Mouse (Mus musculus): Measurements from ENCODE around the gene D430042O09Rik.

D430042O09Rik gene

GRCm38 (mm10) chr7:125883232-125883631, 175.5 kb downstream of the D430042O09Rik start:
- no peak for DNase-seq

- DNase-seq: no peak
Measured at GRCm38 (mm10) chr7:125886116-125886680, 178.5 kb downstream of the D430042O09Rik start.

GRCm38 (mm10) chr7:125887124-125887523, 179.4 kb downstream of the D430042O09Rik start:
- no peak for DNase-seq

GRCm38 (mm10) chr7:125887761-125888160, 180.1 kb downstream of the D430042O09Rik start:
- DNase-seq: no peak

- DNase-seq: no peak
Measured at GRCm38 (mm10) chr7:125888373-125888772, 180.7 kb downstream of the D430042O09Rik start.

GRCm38 (mm10) chr7:125893621-125894020, 185.9 kb downstream of the D430042O09Rik start:
- no peak for DNase-seq

GRCm38 (mm10) chr7:125897059-125897458, 189.4 kb downstream of the D430042O09Rik start:
- DNase-seq: no peak

GRCm38 (mm10) chr7:125899036-125899435, 191.3 kb downstream of the D430042O09Rik start:
- DNase-seq: no peak

- no peak for DNase-seq
Measured at GRCm38 (mm10) chr7:125899916-125900315, 192.2 kb downstream of the D430042O09Rik start.

- DNase-seq: no peak
Measured at GRCm38 (mm10) chr7:125900386-125901161, 192.9 kb downstream of the D430042O09Rik start.

GRCm38 (mm10) chr7:125920801-125921200, 213.1 kb downstream of the D430042O09Rik start:
- DNase-seq: peak; percentile 77

GRCm38 (mm10) chr7:125924044-125924443, 216.4 kb downstream of the D430042O09Rik start:
- no peak for DNase-seq

Measured in retina, postnatal 1 day (tissue).